Mouse (Mus musculus): ENCODE measurements around the gene Olfr764-ps1. TPM values are rescaled to one million over a fixed set of nuclear protein-coding genes. Genes with fewer than 3 reads are reported as not detected.
A peak's percentile ranks its signal among the peaks of the same experiment; 100 is the strongest.
"Not testable (repeated sequence)": the region's sequence is repeated elsewhere in the genome, so short reads cannot be mapped to it uniquely, and the experiment has no call there.

The Olfr764-ps1 gene
- polyA plus RNA-seq, 1 experiment, result 0.01 TPM

- H3K36me3 ChIP-seq (ENCODE audit: control insufficient read depth, insufficient read depth), result no peaks in the 10 kb centered on the region
- H3K79me2 ChIP-seq (ENCODE audit: control insufficient read depth, insufficient read depth), result no peaks in the 10 kb centered on the region
- H3K4me2 ChIP-seq (ENCODE audit: low read depth), result no peak overlapping the region
- no peak for TF ChIP-seq MAX (IDR thresholded peaks at IDR 0.05; ENCODE audit: low read depth)
- TF ChIP-seq E2F4 (IDR thresholded peaks at IDR 0.05; ENCODE audit: insufficient read depth), result no peak
- no peak for TF ChIP-seq SRF (IDR thresholded peaks at IDR 0.05; ENCODE audit: control insufficient read depth, insufficient read length, low read depth)
- no peak for TF ChIP-seq REST (IDR thresholded peaks at IDR 0.05; ENCODE audit: insufficient read depth, insufficient read length)
- no peak for TF ChIP-seq MYOG (IDR thresholded peaks at IDR 0.05; ENCODE audit: control insufficient read depth in 1 of 3, insufficient read depth in 1 of 3, insufficient read length in 2 of 3, low read depth in 2 of 3)
- no peak for TF ChIP-seq TCF3 (IDR thresholded peaks at IDR 0.05; ENCODE audit: insufficient read length, low read depth)
- no peak for TF ChIP-seq MYOD1 (IDR thresholded peaks at IDR 0.05; ENCODE audit: control insufficient read depth in 1 of 3, insufficient read length in 2 of 3, low read depth in 2 of 3)
- TF ChIP-seq CEBPB (IDR thresholded peaks at IDR 0.05; ENCODE audit: insufficient read depth, poor library complexity, severe bottlenecking), result no peak
- TF ChIP-seq USF1 (IDR thresholded peaks at IDR 0.05; ENCODE audit: low read depth), result no peak
- TF ChIP-seq TCF12 (IDR thresholded peaks at IDR 0.05; ENCODE audit: insufficient read depth, poor library complexity, severe bottlenecking), result no peak
- TF ChIP-seq POLR2AphosphoS2 (IDR thresholded peaks at IDR 0.05; ENCODE audit: insufficient read length, low read depth), result no peak
- TF ChIP-seq POLR2A (IDR thresholded peaks at IDR 0.05; ENCODE audit: insufficient read length, low read depth), result no peak
- H3K27me3 ChIP-seq (ENCODE audit: control insufficient read depth, insufficient read depth, insufficient read length), result no peaks in the 10 kb centered on the region
- H3K4me3 ChIP-seq, result no peak overlapping the region
- no peak overlapping the region for H3ac ChIP-seq (ENCODE audit: control insufficient read depth, insufficient read length)
Observed at GRCm38 (mm10) chr10:129004032-129004920, 35.4 kb downstream of the Olfr764-ps1 start.

- no peak overlapping the region for H3K4me2 ChIP-seq (ENCODE audit: low read depth)
- H3K4me3 ChIP-seq, result no peak overlapping the region
- no peak for TF ChIP-seq USF1 (IDR thresholded peaks at IDR 0.05; ENCODE audit: low read depth)
- TF ChIP-seq MAX (IDR thresholded peaks at IDR 0.05; ENCODE audit: low read depth), result no peak
- no peak for TF ChIP-seq REST (IDR thresholded peaks at IDR 0.05; ENCODE audit: insufficient read depth, insufficient read length)
- TF ChIP-seq TCF12 (IDR thresholded peaks at IDR 0.05; ENCODE audit: insufficient read depth, poor library complexity, severe bottlenecking), result no peak
- TF ChIP-seq TCF3 (IDR thresholded peaks at IDR 0.05; ENCODE audit: insufficient read length, low read depth), result no peak
- TF ChIP-seq POLR2AphosphoS2 (IDR thresholded peaks at IDR 0.05; ENCODE audit: insufficient read length, low read depth), result no peak
- TF ChIP-seq SRF (IDR thresholded peaks at IDR 0.05; ENCODE audit: control insufficient read depth, insufficient read length, low read depth), result no peak
- no peak for TF ChIP-seq E2F4 (IDR thresholded peaks at IDR 0.05; ENCODE audit: insufficient read depth)
- no peaks in the 10 kb centered on the region for H3K27me3 ChIP-seq (ENCODE audit: control insufficient read depth, insufficient read depth, insufficient read length)
- no peaks in the 10 kb centered on the region for H3K36me3 ChIP-seq (ENCODE audit: control insufficient read depth, insufficient read depth)
- no peak overlapping the region for H3ac ChIP-seq (ENCODE audit: control insufficient read depth, insufficient read length)
- H3K79me2 ChIP-seq (ENCODE audit: control insufficient read depth, insufficient read depth), result no peaks in the 10 kb centered on the region
Observed at GRCm38 (mm10) chr10:128996523-128997040, 43.1 kb downstream of the Olfr764-ps1 start.

DNA sequence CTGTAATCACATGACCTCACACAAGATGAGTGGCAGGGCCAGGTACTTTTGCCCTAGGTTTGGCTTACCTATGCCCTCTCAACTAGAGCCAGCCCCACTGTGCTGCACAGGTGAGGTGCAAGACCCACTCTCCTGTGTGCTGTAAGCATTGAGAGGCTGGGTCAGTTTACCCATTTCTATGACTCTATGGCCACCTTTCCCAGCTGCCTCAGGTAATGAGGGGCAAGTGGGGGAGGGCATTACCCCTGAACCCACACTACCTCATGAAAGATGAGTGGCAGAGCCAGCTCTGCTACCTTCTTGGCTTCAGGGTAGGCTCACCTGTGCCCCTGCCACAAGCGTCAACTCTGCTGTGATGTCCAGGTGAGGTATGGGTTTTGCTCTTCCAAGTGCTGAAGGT is 43.9 kb downstream of the Olfr764-ps1 start:
- Histone ChIP-seq H3K4me3 (no peak overlapping the region), H3K36me3 (ENCODE audit: control insufficient read depth, insufficient read depth) (no peaks in the 10 kb centered on the region), H3K4me2 (ENCODE audit: low read depth) (no peak overlapping the region), H3K79me2 (ENCODE audit: control insufficient read depth, insufficient read depth) (no peaks in the 10 kb centered on the region), H3K27me3 (ENCODE audit: control insufficient read depth, insufficient read depth, insufficient read length) (no peaks in the 10 kb centered on the region), H3ac (ENCODE audit: control insufficient read depth, insufficient read length) (no peak overlapping the region)
- TF ChIP-seq POLR2AphosphoS2 (IDR thresholded peaks at IDR 0.05; ENCODE audit: insufficient read length, low read depth) (no peak), SRF (IDR thresholded peaks at IDR 0.05; ENCODE audit: control insufficient read depth, insufficient read length, low read depth) (no peak), MYOG (IDR thresholded peaks at IDR 0.05; ENCODE audit: control insufficient read depth in 1 of 3, insufficient read depth in 1 of 3, insufficient read length in 2 of 3, low read depth in 2 of 3) (no peak), TCF3 (IDR thresholded peaks at IDR 0.05; ENCODE audit: insufficient read length, low read depth) (no peak), CEBPB (IDR thresholded peaks at IDR 0.05; ENCODE audit: insufficient read depth, poor library complexity, severe bottlenecking) (no peak), REST (IDR thresholded peaks at IDR 0.05; ENCODE audit: insufficient read depth, insufficient read length) (no peak), MAX (IDR thresholded peaks at IDR 0.05; ENCODE audit: low read depth) (no peak), USF1 (IDR thresholded peaks at IDR 0.05; ENCODE audit: low read depth) (no peak), POLR2A (IDR thresholded peaks at IDR 0.05; ENCODE audit: insufficient read length, low read depth) (no peak), E2F4 (IDR thresholded peaks at IDR 0.05; ENCODE audit: insufficient read depth) (no peak), TCF12 (IDR thresholded peaks at IDR 0.05; ENCODE audit: insufficient read depth, poor library complexity, severe bottlenecking) (no peak), MYOD1 (IDR thresholded peaks at IDR 0.05; ENCODE audit: control insufficient read depth in 1 of 3, insufficient read length in 2 of 3, low read depth in 2 of 3) (no peak)

DNA sequence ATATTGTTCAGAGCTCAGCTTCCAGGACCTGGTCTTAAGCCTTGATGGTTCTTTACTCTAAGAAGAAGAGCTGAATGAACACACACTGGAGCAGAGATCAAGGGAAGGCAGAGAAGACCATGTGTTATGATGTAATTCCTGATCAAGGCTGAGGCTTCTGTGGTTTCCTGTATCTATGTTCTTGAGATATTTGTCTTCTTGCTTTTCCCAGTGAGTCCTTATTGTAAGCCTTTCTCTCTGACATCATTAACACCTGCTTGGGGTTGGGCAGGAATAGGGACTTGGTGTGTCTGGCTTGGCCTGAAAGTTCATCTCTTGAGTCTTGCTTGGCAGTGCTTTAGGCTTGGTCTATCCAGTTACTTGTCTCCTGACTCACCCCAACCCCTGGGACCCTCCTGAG is 48.7 kb downstream of the Olfr764-ps1 start:
- Histone ChIP-seq H3K4me3 (no peak overlapping the region), H3K4me2 (ENCODE audit: low read depth) (peak overlapping the region; percentile 46), H3K27me3 (ENCODE audit: control insufficient read depth, insufficient read depth, insufficient read length) (no peaks in the 10 kb centered on the region), H3K36me3 (ENCODE audit: control insufficient read depth, insufficient read depth) (no peaks in the 10 kb centered on the region), H3K79me2 (ENCODE audit: control insufficient read depth, insufficient read depth) (no peaks in the 10 kb centered on the region), H3ac (ENCODE audit: control insufficient read depth, insufficient read length) (no peak overlapping the region)
- no peak for TF ChIP-seq E2F4 (IDR thresholded peaks at IDR 0.05; ENCODE audit: insufficient read depth)
- no peak for TF ChIP-seq TCF3 (IDR thresholded peaks at IDR 0.05; ENCODE audit: insufficient read length, low read depth)
- TF ChIP-seq USF1 (IDR thresholded peaks at IDR 0.05; ENCODE audit: low read depth), result no peak
- TF ChIP-seq MAX (IDR thresholded peaks at IDR 0.05; ENCODE audit: low read depth), result no peak
- no peak for TF ChIP-seq SRF (IDR thresholded peaks at IDR 0.05; ENCODE audit: control insufficient read depth, insufficient read length, low read depth)
- TF ChIP-seq REST (IDR thresholded peaks at IDR 0.05; ENCODE audit: insufficient read depth, insufficient read length), result no peak
- TF ChIP-seq TCF12 (IDR thresholded peaks at IDR 0.05; ENCODE audit: insufficient read depth, poor library complexity, severe bottlenecking), result no peak
- peak in 1 of 3 experiments; percentile 7 for TF ChIP-seq MYOD1 (IDR thresholded peaks at IDR 0.05; ENCODE audit: control insufficient read depth in 1 of 3, insufficient read length in 2 of 3, low read depth in 2 of 3)
- TF ChIP-seq CEBPB (IDR thresholded peaks at IDR 0.05; ENCODE audit: insufficient read depth, poor library complexity, severe bottlenecking), result peak; percentile 28; the same call in 1 of the 2 replicates
- no peak for TF ChIP-seq POLR2A (IDR thresholded peaks at IDR 0.05; ENCODE audit: insufficient read length, low read depth)
- peak in 1 of 3 experiments; percentile 11 for TF ChIP-seq MYOG (IDR thresholded peaks at IDR 0.05; ENCODE audit: control insufficient read depth in 1 of 3, insufficient read depth in 1 of 3, insufficient read length in 2 of 3, low read depth in 2 of 3)
- no peak for TF ChIP-seq POLR2AphosphoS2 (IDR thresholded peaks at IDR 0.05; ENCODE audit: insufficient read length, low read depth)

GRCm38 (mm10) chr10:128990129-128990850 is 49.4 kb downstream of the Olfr764-ps1 start:
- H3K4me2 ChIP-seq (ENCODE audit: low read depth), result peak overlapping the region; percentile 46
- H3K36me3 ChIP-seq (ENCODE audit: control insufficient read depth, insufficient read depth); H3K79me2 ChIP-seq (ENCODE audit: control insufficient read depth, insufficient read depth); H3K27me3 ChIP-seq (ENCODE audit: control insufficient read depth, insufficient read depth, insufficient read length); H3ac ChIP-seq (ENCODE audit: control insufficient read depth, insufficient read length); H3K4me3 ChIP-seq: not testable (repeated sequence)

- not testable (repeated sequence) for H3K36me3 ChIP-seq (ENCODE audit: control insufficient read depth, insufficient read depth); H3K79me2 ChIP-seq (ENCODE audit: control insufficient read depth, insufficient read depth); H3K27me3 ChIP-seq (ENCODE audit: control insufficient read depth, insufficient read depth, insufficient read length); H3K4me2 ChIP-seq (ENCODE audit: low read depth); H3ac ChIP-seq (ENCODE audit: control insufficient read depth, insufficient read length); H3K4me3 ChIP-seq
Observed at GRCm38 (mm10) chr10:128989131-128989530, 50.6 kb downstream of the Olfr764-ps1 start, which contains the start of gene Olfr9. Gene Olfr9 (plus strand): TSS chr10:128989431.
